ENCODE assay signal across 20 mouse cellular contexts in the genomic region with DNA sequence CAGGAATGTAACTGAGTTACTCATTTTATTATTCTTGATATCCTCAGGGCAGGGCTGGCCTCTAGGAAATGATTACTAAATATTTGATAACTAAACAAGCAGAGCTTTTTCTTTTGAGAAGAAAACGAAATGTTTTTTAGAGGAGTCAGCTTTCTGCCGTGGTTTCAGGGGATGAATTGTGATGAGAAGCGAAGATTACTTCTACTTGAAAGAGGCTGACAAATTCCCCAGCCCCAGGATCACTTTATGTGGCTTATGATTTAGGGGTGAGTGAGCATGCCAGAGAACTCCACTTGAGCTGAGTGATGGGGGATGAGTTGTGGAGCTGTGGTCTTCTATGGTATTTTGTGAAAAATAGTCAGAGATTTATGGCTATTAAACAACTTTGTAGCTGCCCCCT.
"Had no signal": no experiment of that assay in that cellular context is flagged by ENCODE, and none has a peak within 500 bp of the region (broad histone marks: within the 10 kb centered on the region; RNA-seq: fewer than 3 reads in every experiment).

No protein-coding gene starts in this region.

- H3K36me3 ChIP-seq: kidney, embryonic 15.5 days; limb, embryonic 12.5 days; limb, embryonic 15.5 days; midbrain, embryonic 10.5 days had no signal

- H3K4me1 ChIP-seq: limb, embryonic 12.5 days; midbrain, embryonic 10.5 days had no signal

- H3K4me2 ChIP-seq: kidney, embryonic 15.5 days; limb, embryonic 12.5 days; limb, embryonic 15.5 days; liver, embryonic 11.5 days; lung, embryonic 14.5 days had no signal

- H3K9me3 ChIP-seq: kidney, embryonic 15.5 days; limb, embryonic 12.5 days; limb, embryonic 15.5 days; midbrain, embryonic 10.5 days had no signal

- ATAC-seq: intestine, postnatal 0 days; liver, postnatal 0 days; lung, postnatal 0 days had no signal

- DNase-seq: kidney, adult 8-10 months; kidney, postnatal 14 days; kidney, postnatal 4 days; left cerebral cortex, postnatal 4 days; liver, postnatal 0 days; lung, embryonic 14.5 days; midbrain, embryonic 14.5 days; thymus, adult 2 months; thymus, postnatal 14 days; thymus, postnatal 4 days had no signal

- H3K9ac ChIP-seq: kidney, embryonic 15.5 days; limb, embryonic 12.5 days; limb, embryonic 15.5 days; liver, embryonic 14.5 days; liver, postnatal 0 days; lung, embryonic 14.5 days had no signal

- H3K27ac ChIP-seq: kidney, embryonic 15.5 days; limb, embryonic 12.5 days; limb, embryonic 15.5 days; liver, embryonic 14.5 days; macrophage; midbrain, embryonic 10.5 days; stomach, postnatal 0 days had no signal

- H3K27me3 ChIP-seq: kidney, embryonic 15.5 days; limb, embryonic 12.5 days; limb, embryonic 15.5 days had no signal

- H3K4me3 ChIP-seq: kidney, embryonic 15.5 days; limb, embryonic 12.5 days; limb, embryonic 15.5 days; midbrain, embryonic 10.5 days had no signal
